Mouse (Mus musculus) liver, embryonic 15.5 days (tissue): ENCODE results near the gene Rpgrip1l. TPM values are rescaled to one million over a fixed set of nuclear protein-coding genes. Genes with fewer than 3 reads are reported as not detected.

Source experiments
- ATAC-seq: fragments of 200-750 bp; cut with Nextera tagmentation; 2 replicates; pipeline ENCODE4 v1.8.0; 2017; ENCODE audit warnings: moderate number of reproducible peaks, mild to moderate bottlenecking, moderate library complexity; ENCODE audit not compliant: insufficient read depth
- H3K27ac ChIP-seq: fragments of 300-500 bp; sonication (generic); replicated peaks from 2 replicates; pipeline ENCODE4 v1.5.1; 2015; ENCODE audit warnings: mild to moderate bottlenecking, inconsistent platforms
- H3K27me3 ChIP-seq: fragments of 300-500 bp; sonication (generic); 2 replicates; pipeline ENCODE4 v1.6.1; 2015; ENCODE audit warnings: mild to moderate bottlenecking, inconsistent platforms
- H3K36me3 ChIP-seq: fragments of 300-500 bp; sonication (generic); replicated peaks from 2 replicates; pipeline ENCODE4 v1.6.1; 2015; ENCODE audit warnings: moderate library complexity, mild to moderate bottlenecking, inconsistent platforms
- H3K4me1 ChIP-seq: fragments of 300-500 bp; sonication (generic); replicated peaks from 2 replicates; pipeline ENCODE4 v1.6.1; 2015; ENCODE audit warnings: inconsistent platforms
- H3K4me2 ChIP-seq: fragments of 300-500 bp; sonication (generic); 2 replicates; pipeline ENCODE4 v1.6.1; 2015; ENCODE audit warnings: moderate library complexity, mild to moderate bottlenecking, inconsistent platforms
- H3K4me3 ChIP-seq: fragments of 300-500 bp; sonication (generic); replicated peaks from 2 replicates; pipeline ENCODE4 v1.5.1; 2015; ENCODE audit warnings: mild to moderate bottlenecking, inconsistent platforms
- H3K9ac ChIP-seq: fragments of 300-500 bp; sonication (generic); 2 replicates; pipeline ENCODE4 v1.6.1; 2015; ENCODE audit warnings: moderate library complexity, mild to moderate bottlenecking, inconsistent platforms
- H3K9me3 ChIP-seq: fragments of 300-500 bp; sonication (generic); replicated peaks from 2 replicates; pipeline ENCODE4 v1.6.1; 2016; ENCODE audit warnings: inconsistent platforms
- WGBS: fragments of 180-500 bp; shearing (Covaris S2); methylation state at CpG from one replicate; pipeline ENCODE4 v1.1.7; 2015; ENCODE audit warnings: mixed read lengths; ENCODE audit not compliant: insufficient replicate concordance; 5-methylcytosine and 5-hydroxymethylcytosine counted together
- polyA plus RNA-seq: library from polyadenylated mRNA; unstranded; fragments of >200 nt; fragmentation: Nextera tagmentation; extraction: Ambion mirVana; gene quantifications from 2 replicates; pipeline ENCODE4 v1.2.1, GENCODE M21; 2015

Rpgrip1l gene
- polyA plus RNA-seq, 1 experiment from 2014 or later = 2.7 TPM

- Histone ChIP-seq H3K4me1 (no peaks in the 10 kb centered on the region), H3K27me3 (no peaks in the 10 kb centered on the region; the same call in 1 of the 2 replicates), H3K9me3 (no peaks in the 10 kb centered on the region), H3K4me2 (no peak within 1 kb of the TSS), H3K27ac (no peak within 1 kb of the TSS), H3K4me3 (no peak within 1 kb of the TSS), H3K36me3 (no peaks in the 10 kb centered on the region), H3K9ac (no peak within 1 kb of the TSS)
- no peak for ATAC-seq
- WGBS = 76% methylated on average over 7 of the region's 7 CpGs
These were observed 113.2 kb downstream of the Rpgrip1l start, which contains the start of gene Aktip for GRCm38 (mm10) chr8:91199876-91200275. Gene Aktip (minus strand): TSS chr8:91199976.

GRCm38 (mm10) chr8:91198036-91198435 is 115.0 kb downstream of the Rpgrip1l start:
- Histone ChIP-seq H3K4me3 (no peak overlapping the region), H3K4me2 (no peak overlapping the region), H3K27ac (no peak overlapping the region), H3K27me3 (no peaks in the 10 kb centered on the region; the same call in 1 of the 2 replicates), H3K36me3 (no peaks in the 10 kb centered on the region), H3K9ac (no peak overlapping the region), H3K9me3 (no peaks in the 10 kb centered on the region), H3K4me1 (no peaks in the 10 kb centered on the region)
- 76% methylated on average over 3 of the region's 3 CpGs for WGBS
- ATAC-seq = no peak

- WGBS = 55% methylated on average over 5 of the region's 5 CpGs
- H3K9me3 ChIP-seq = no peaks in the 10 kb centered on the region
- no peak overlapping the region for H3K27ac ChIP-seq
- no peaks in the 10 kb centered on the region for H3K4me1 ChIP-seq
- H3K4me3 ChIP-seq = no peak overlapping the region
- H3K4me2 ChIP-seq = no peak overlapping the region
- no peaks in the 10 kb centered on the region; the same call in 1 of the 2 replicates for H3K27me3 ChIP-seq
- no peak overlapping the region for H3K9ac ChIP-seq
- no peak for ATAC-seq
- no peaks in the 10 kb centered on the region for H3K36me3 ChIP-seq
These were observed 115.8 kb downstream of the Rpgrip1l start for GRCm38 (mm10) chr8:91197233-91197632.

GRCm38 (mm10) chr8:91196661-91197060 is 116.4 kb downstream of the Rpgrip1l start:
- Histone ChIP-seq H3K27me3 (no peaks in the 10 kb centered on the region; the same call in 1 of the 2 replicates), H3K9ac (no peak overlapping the region), H3K4me3 (no peak overlapping the region), H3K4me1 (no peaks in the 10 kb centered on the region), H3K9me3 (no peaks in the 10 kb centered on the region), H3K4me2 (no peak overlapping the region), H3K36me3 (no peaks in the 10 kb centered on the region), H3K27ac (no peak overlapping the region)
- no peak for ATAC-seq
- WGBS = 72% methylated on average over 12 of the region's 12 CpGs

GRCm38 (mm10) chr8:91194081-91194480 is 119.0 kb downstream of the Rpgrip1l start:
- no peaks in the 10 kb centered on the region for H3K4me1 ChIP-seq
- no peak overlapping the region for H3K27ac ChIP-seq
- ATAC-seq = no peak
- H3K36me3 ChIP-seq = no peaks in the 10 kb centered on the region
- H3K4me2 ChIP-seq = no peak overlapping the region
- no peaks in the 10 kb centered on the region for H3K9me3 ChIP-seq
- H3K4me3 ChIP-seq = no peak overlapping the region
- peaks cover 8% of the 10 kb centered on the region; the same call in 1 of the 2 replicates for H3K27me3 ChIP-seq
- no peak overlapping the region for H3K9ac ChIP-seq
- WGBS = 54% methylated on average over 2 of the region's 2 CpGs

GRCm38 (mm10) chr8:91192941-91193340 is 120.1 kb downstream of the Rpgrip1l start:
- 62% methylated on average over 5 of the region's 5 CpGs for WGBS
- H3K4me2 ChIP-seq = no peak overlapping the region
- H3K4me1 ChIP-seq = no peaks in the 10 kb centered on the region
- no peak overlapping the region for H3K4me3 ChIP-seq
- H3K27me3 ChIP-seq = peaks cover 9% of the 10 kb centered on the region; the same call in 1 of the 2 replicates
- H3K36me3 ChIP-seq = no peaks in the 10 kb centered on the region
- ATAC-seq = no peak
- H3K9me3 ChIP-seq = no peaks in the 10 kb centered on the region
- H3K9ac ChIP-seq = no peak overlapping the region
- no peak overlapping the region for H3K27ac ChIP-seq

GRCm38 (mm10) chr8:91190816-91191340 is 122.2 kb downstream of the Rpgrip1l start:
- Histone ChIP-seq H3K4me1 (no peaks in the 10 kb centered on the region), H3K27ac (no peak overlapping the region), H3K27me3 (peaks cover 9% of the 10 kb centered on the region; the same call in 1 of the 2 replicates), H3K36me3 (no peaks in the 10 kb centered on the region), H3K4me3 (no peak overlapping the region), H3K4me2 (no peak overlapping the region; the same call in 1 of the 2 replicates), H3K9ac (no peak overlapping the region), H3K9me3 (no peaks in the 10 kb centered on the region)
- ATAC-seq = no peak
- WGBS = 6% methylated on average over 17 of the region's 17 CpGs

GRCm38 (mm10) chr8:91188152-91188551 is 124.9 kb downstream of the Rpgrip1l start:
- WGBS = 63% methylated on average over 9 of the region's 11 CpGs
- Histone ChIP-seq H3K4me3 (no peak overlapping the region), H3K4me2 (no peak overlapping the region), H3K4me1 (no peaks in the 10 kb centered on the region), H3K27me3 (peaks cover 9% of the 10 kb centered on the region; the same call in 1 of the 2 replicates), H3K27ac (no peak overlapping the region), H3K36me3 (no peaks in the 10 kb centered on the region), H3K9me3 (no peaks in the 10 kb centered on the region), H3K9ac (no peak overlapping the region)
- no peak for ATAC-seq

- H3K36me3 ChIP-seq = no peaks in the 10 kb centered on the region
- no peaks in the 10 kb centered on the region for H3K4me1 ChIP-seq
- H3K4me3 ChIP-seq = no peak overlapping the region
- H3K27ac ChIP-seq = no peak overlapping the region
- peaks cover 9% of the 10 kb centered on the region; the same call in 1 of the 2 replicates for H3K27me3 ChIP-seq
- H3K4me2 ChIP-seq = no peak overlapping the region
- ATAC-seq = no peak
- H3K9ac ChIP-seq = no peak overlapping the region
- no peaks in the 10 kb centered on the region for H3K9me3 ChIP-seq
- 69% methylated on average over 12 of the region's 12 CpGs for WGBS
These were observed 126.7 kb downstream of the Rpgrip1l start for GRCm38 (mm10) chr8:91186372-91186771.

GRCm38 (mm10) chr8:91177708-91178107 is 135.4 kb downstream of the Rpgrip1l start:
- H3K27ac ChIP-seq = no peak overlapping the region
- H3K36me3 ChIP-seq = no peaks in the 10 kb centered on the region
- no peaks in the 10 kb centered on the region for H3K27me3 ChIP-seq
- H3K4me2 ChIP-seq = no peak overlapping the region
- H3K9ac ChIP-seq = no peak overlapping the region
- 20% methylated on average over 1 of the region's 1 CpGs for WGBS
- no peaks in the 10 kb centered on the region for H3K4me1 ChIP-seq
- no peaks in the 10 kb centered on the region for H3K9me3 ChIP-seq
- ATAC-seq = no peak
- no peak overlapping the region for H3K4me3 ChIP-seq

GRCm38 (mm10) chr8:91176176-91176575 is 136.9 kb downstream of the Rpgrip1l start:
- H3K36me3 ChIP-seq = no peaks in the 10 kb centered on the region
- H3K4me3 ChIP-seq = no peak overlapping the region
- 44% methylated on average over 14 of the region's 14 CpGs for WGBS
- no peaks in the 10 kb centered on the region for H3K4me1 ChIP-seq
- no peak overlapping the region for H3K9ac ChIP-seq
- H3K27me3 ChIP-seq = no peaks in the 10 kb centered on the region
- no peaks in the 10 kb centered on the region for H3K9me3 ChIP-seq
- H3K27ac ChIP-seq = no peak overlapping the region
- H3K4me2 ChIP-seq = no peak overlapping the region
- ATAC-seq = no peak

GRCm38 (mm10) chr8:91171605-91172004 is 141.5 kb downstream of the Rpgrip1l start:
- Histone ChIP-seq H3K4me3 (no peak overlapping the region), H3K36me3 (no peaks in the 10 kb centered on the region), H3K4me1 (no peaks in the 10 kb centered on the region), H3K27ac (no peak overlapping the region), H3K9ac (no peak overlapping the region), H3K9me3 (no peaks in the 10 kb centered on the region), H3K4me2 (no peak overlapping the region), H3K27me3 (no peaks in the 10 kb centered on the region)
- 62% methylated on average over 13 of the region's 13 CpGs for WGBS
- no peak for ATAC-seq
